Mouse (Mus musculus): ENCODE measurements around the gene Col25a1. TPM values are rescaled to one million over a fixed set of nuclear protein-coding genes. Genes with fewer than 3 reads are reported as not detected.

Gene Col25a1
- polyA plus RNA-seq, 1 experiment from 2014 or later = 1.0 TPM

DNA sequence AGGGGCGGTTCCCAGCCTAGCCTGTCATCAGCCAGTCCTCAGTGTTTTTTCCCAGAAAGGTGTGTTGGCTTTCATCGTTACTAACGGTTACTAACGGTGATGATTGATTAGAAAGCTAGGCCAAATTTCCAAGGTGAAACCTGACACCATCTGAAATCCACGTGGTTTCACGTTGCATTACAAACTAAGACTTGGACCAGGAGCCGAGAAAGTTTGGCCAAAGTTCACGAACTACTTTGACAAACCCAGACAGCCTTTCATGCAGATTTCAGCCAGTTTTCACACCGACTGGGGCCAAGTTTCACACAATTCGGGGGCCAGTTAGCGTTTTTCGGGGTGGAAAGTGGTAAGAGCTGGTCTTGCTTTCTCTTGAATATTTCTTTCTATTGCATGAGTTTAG lies 309.4 kb downstream of the Col25a1 start:
- Histone ChIP-seq H3K27me3 (ENCODE audit: control insufficient read depth, insufficient read depth, low read depth, low read length) (no peaks in the 10 kb centered on the region), H3K4me1 (ENCODE audit: control insufficient read depth, low read depth, low read length) (no peaks in the 10 kb centered on the region), H3K9me3 (replicated peaks; ENCODE audit: control insufficient read depth, low read length) (no peaks in the 10 kb centered on the region), H3K27ac (ENCODE audit: low read length) (no peak overlapping the region), H3K4me2 (ENCODE audit: low read depth, low read length) (no peak overlapping the region), H3K36me3 (ENCODE audit: control insufficient read depth, insufficient read depth) (no peaks in the 10 kb centered on the region), H3K9ac (ENCODE audit: low read depth, low read length) (no peak overlapping the region), H3K4me3 (ENCODE audit: low read depth, low read length) (no peak overlapping the region)
- WGBS (ENCODE audit: insufficient replicate concordance) = 56% methylated on average over 12 of the region's 12 CpGs
- ATAC-seq (ENCODE audit: low read depth) = no peak

DNA sequence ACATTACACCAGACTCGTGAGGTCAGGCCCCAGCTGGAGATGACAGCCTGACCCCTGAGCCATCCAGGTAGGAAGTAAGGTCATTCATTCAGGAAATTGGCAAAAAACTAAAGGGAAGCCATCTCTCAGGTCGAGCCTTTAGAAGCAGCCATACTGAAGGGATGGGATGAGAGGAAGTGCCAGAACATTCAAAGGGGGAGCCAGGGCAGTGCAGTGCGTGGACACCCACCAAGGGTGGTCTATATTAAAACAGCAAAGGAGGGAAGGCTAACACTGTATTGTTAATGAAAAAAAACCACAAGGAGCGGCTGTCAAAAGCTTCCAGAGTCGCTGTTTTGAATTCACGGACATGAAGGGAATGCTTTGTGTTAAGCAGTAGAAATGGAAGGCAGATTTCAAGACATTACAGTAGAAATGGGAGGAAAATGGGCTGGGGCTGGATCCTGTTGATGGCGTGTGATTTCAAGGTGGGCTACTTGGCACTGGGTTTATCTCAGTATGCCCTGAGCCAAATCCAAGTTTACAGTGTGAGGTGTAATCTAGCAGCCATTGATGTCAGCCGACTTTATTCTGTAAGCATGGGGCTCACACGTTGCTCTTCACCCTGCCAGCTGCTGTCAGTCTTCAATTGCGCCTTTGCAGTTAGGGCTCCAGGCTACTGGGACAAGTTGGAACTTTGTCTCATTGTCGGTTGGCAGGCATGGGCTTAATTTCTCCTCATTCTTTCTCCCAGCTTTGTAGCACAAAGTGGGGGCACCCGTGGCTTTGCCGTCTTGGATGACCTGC lies 312.7 kb downstream of the Col25a1 start:
- no peak overlapping the region for H3K4me3 ChIP-seq (ENCODE audit: low read depth, low read length)
- H3K27me3 ChIP-seq (ENCODE audit: control insufficient read depth, insufficient read depth, low read depth, low read length) = no peaks in the 10 kb centered on the region
- no peaks in the 10 kb centered on the region for H3K36me3 ChIP-seq (ENCODE audit: control insufficient read depth, insufficient read depth)
- no peaks in the 10 kb centered on the region for H3K4me1 ChIP-seq (ENCODE audit: control insufficient read depth, low read depth, low read length)
- H3K9me3 ChIP-seq (replicated peaks; ENCODE audit: control insufficient read depth, low read length) = no peaks in the 10 kb centered on the region
- ATAC-seq (ENCODE audit: low read depth) = no peak
- WGBS (ENCODE audit: insufficient replicate concordance) = 49% methylated on average over 13 of the region's 13 CpGs
- no peak overlapping the region for H3K27ac ChIP-seq (ENCODE audit: low read length)
- H3K4me2 ChIP-seq (ENCODE audit: low read depth, low read length) = no peak overlapping the region
- H3K9ac ChIP-seq (ENCODE audit: low read depth, low read length) = no peak overlapping the region

DNA sequence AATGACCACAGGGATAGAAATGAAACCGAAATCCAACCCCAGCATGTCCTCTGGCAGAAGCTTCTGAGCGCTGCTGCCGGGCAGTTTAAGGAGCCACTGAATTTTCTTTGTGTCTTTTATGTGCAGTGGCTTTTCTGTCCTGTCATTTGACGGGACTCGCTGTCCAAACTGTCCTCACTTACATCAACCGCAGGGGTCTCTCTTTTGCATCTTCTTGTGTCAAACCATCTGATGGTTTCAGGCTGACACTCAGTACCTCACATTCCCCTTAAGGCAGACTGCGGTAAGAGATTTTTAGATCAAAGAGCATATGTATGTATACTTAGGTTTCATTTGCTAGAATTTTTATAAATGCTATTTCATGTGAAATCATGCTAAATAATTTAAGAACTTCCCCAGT lies 318.6 kb downstream of the Col25a1 start:
- no peaks in the 10 kb centered on the region for H3K9me3 ChIP-seq (replicated peaks; ENCODE audit: control insufficient read depth, low read length)
- H3K27me3 ChIP-seq (ENCODE audit: control insufficient read depth, insufficient read depth, low read depth, low read length) = no peaks in the 10 kb centered on the region
- no peak for ATAC-seq (ENCODE audit: low read depth)
- no peaks in the 10 kb centered on the region for H3K4me1 ChIP-seq (ENCODE audit: control insufficient read depth, low read depth, low read length)
- 69% methylated on average over 7 of the region's 7 CpGs for WGBS (ENCODE audit: insufficient replicate concordance)
- no peak overlapping the region for H3K9ac ChIP-seq (ENCODE audit: low read depth, low read length)
- H3K36me3 ChIP-seq (ENCODE audit: control insufficient read depth, insufficient read depth) = no peaks in the 10 kb centered on the region
- no peak overlapping the region for H3K4me2 ChIP-seq (ENCODE audit: low read depth, low read length)
- H3K4me3 ChIP-seq (ENCODE audit: low read depth, low read length) = no peak overlapping the region
- no peak overlapping the region for H3K27ac ChIP-seq (ENCODE audit: low read length)

DNA sequence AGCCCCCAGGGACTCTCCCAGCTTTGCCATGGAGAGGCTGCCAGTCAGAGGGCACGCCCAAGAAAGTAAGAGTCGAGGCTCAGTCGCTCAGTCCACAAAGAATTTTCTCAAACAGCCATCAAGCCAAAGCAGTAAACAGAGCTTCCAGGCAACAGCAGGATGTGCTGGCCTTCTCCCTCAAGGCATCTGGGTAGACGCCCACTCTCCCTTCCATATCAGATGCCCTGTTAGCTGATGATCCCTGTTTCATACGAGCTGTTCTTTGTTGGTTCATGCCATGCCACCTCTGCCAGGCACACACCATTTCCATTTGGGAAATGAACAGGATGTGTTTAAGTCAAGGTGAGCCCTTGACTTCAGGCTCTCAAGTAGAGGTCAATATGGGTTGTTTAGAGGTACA lies 334.1 kb downstream of the Col25a1 start:
- H3K27ac ChIP-seq (ENCODE audit: low read length) = no peak overlapping the region
- H3K4me3 ChIP-seq (ENCODE audit: low read depth, low read length) = no peak overlapping the region
- no peaks in the 10 kb centered on the region for H3K9me3 ChIP-seq (replicated peaks; ENCODE audit: control insufficient read depth, low read length)
- no peak overlapping the region for H3K9ac ChIP-seq (ENCODE audit: low read depth, low read length)
- no peaks in the 10 kb centered on the region for H3K36me3 ChIP-seq (ENCODE audit: control insufficient read depth, insufficient read depth)
- H3K4me1 ChIP-seq (ENCODE audit: control insufficient read depth, low read depth, low read length) = no peaks in the 10 kb centered on the region
- no peaks in the 10 kb centered on the region for H3K27me3 ChIP-seq (ENCODE audit: control insufficient read depth, insufficient read depth, low read depth, low read length)
- no peak for ATAC-seq (ENCODE audit: low read depth)
- WGBS (ENCODE audit: insufficient replicate concordance) = 58% methylated on average over 5 of the region's 5 CpGs
- no peak overlapping the region for H3K4me2 ChIP-seq (ENCODE audit: low read depth, low read length)

DNA sequence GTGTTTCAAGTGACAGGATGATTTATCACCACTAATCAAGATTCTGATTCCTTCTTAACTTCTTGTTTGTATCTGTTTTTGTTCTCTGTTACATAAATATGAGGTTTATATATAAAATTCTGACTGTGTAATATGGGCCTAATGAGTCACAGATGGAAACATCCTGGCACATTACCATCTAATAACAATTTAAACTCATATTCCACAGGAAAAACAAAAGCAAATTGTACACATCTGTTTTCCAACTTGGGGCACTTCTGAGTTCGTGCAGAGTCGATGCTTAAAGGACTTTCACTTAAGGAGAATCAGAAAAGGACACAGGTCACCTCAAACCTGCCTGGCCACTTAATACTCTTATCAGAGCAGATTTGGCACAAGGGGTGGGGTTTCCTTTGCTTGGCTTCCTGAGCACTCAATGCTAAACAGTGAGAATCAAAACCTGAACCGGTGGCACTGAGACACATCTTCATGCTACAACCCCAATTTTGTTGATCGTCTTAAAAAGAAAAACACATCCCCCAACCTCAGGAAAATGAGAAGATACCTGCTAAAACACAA lies 342.0 kb downstream of the Col25a1 start:
- no peak overlapping the region for H3K9ac ChIP-seq (ENCODE audit: low read depth, low read length)
- H3K27me3 ChIP-seq (ENCODE audit: control insufficient read depth, insufficient read depth, low read depth, low read length) = no peaks in the 10 kb centered on the region
- H3K4me1 ChIP-seq (ENCODE audit: control insufficient read depth, low read depth, low read length) = no peaks in the 10 kb centered on the region
- H3K9me3 ChIP-seq (replicated peaks; ENCODE audit: control insufficient read depth, low read length) = no peaks in the 10 kb centered on the region
- H3K27ac ChIP-seq (ENCODE audit: low read length) = no peak overlapping the region
- no peak overlapping the region for H3K4me2 ChIP-seq (ENCODE audit: low read depth, low read length)
- H3K36me3 ChIP-seq (ENCODE audit: control insufficient read depth, insufficient read depth) = no peaks in the 10 kb centered on the region
- no peak for ATAC-seq (ENCODE audit: low read depth)
- WGBS (ENCODE audit: insufficient replicate concordance) = 43% methylated on average over 4 of the region's 4 CpGs
- H3K4me3 ChIP-seq (ENCODE audit: low read depth, low read length) = no peak overlapping the region

DNA sequence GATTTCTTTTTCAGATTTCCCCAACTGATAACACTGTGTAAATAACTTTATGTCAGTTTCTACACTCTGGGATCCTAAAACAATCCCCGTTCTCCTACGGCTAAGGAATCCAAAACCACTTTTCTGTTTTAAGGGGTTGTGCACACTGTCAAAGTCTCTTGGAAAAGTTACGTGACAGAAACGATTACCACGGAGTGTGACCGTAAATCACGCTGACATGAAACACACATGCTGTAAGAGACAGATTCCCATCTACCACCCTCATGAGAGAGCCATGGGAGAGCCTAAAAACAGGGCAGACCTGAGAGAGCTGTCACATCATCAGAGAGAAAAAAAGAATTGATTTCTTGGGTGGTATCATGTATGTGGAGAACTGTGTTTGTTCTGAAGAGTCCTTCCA lies 342.7 kb downstream of the Col25a1 start:
- no peak overlapping the region for H3K9ac ChIP-seq (ENCODE audit: low read depth, low read length)
- no peak overlapping the region for H3K27ac ChIP-seq (ENCODE audit: low read length)
- no peaks in the 10 kb centered on the region for H3K9me3 ChIP-seq (replicated peaks; ENCODE audit: control insufficient read depth, low read length)
- 56% methylated on average over 7 of the region's 7 CpGs for WGBS (ENCODE audit: insufficient replicate concordance)
- no peaks in the 10 kb centered on the region for H3K36me3 ChIP-seq (ENCODE audit: control insufficient read depth, insufficient read depth)
- no peaks in the 10 kb centered on the region for H3K27me3 ChIP-seq (ENCODE audit: control insufficient read depth, insufficient read depth, low read depth, low read length)
- H3K4me2 ChIP-seq (ENCODE audit: low read depth, low read length) = no peak overlapping the region
- no peak overlapping the region for H3K4me3 ChIP-seq (ENCODE audit: low read depth, low read length)
- H3K4me1 ChIP-seq (ENCODE audit: control insufficient read depth, low read depth, low read length) = no peaks in the 10 kb centered on the region
- no peak for ATAC-seq (ENCODE audit: low read depth)

DNA sequence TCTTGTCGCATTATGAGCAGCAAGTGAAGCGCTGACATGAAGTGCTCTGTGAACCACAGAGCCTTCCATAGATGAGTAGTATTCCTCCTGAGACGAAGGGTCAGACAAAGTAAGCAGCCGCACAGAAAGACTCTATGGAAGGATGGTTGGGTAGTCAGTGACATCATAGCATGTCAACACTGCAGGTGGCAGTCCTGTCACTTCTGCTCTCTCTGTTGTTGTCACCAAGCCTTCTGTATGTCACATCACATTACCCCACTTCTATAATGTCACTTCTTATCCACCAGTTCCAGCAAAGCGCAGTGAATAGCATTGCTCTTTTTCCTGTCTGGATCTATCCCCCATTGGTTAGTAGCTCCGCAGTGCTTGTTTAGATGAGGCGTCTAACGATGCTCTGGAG lies 351.2 kb downstream of the Col25a1 start:
- Histone ChIP-seq H3K4me1 (ENCODE audit: control insufficient read depth, low read depth, low read length) (no peaks in the 10 kb centered on the region), H3K9me3 (replicated peaks; ENCODE audit: control insufficient read depth, low read length) (no peaks in the 10 kb centered on the region), H3K27ac (ENCODE audit: low read length) (no peak overlapping the region), H3K36me3 (ENCODE audit: control insufficient read depth, insufficient read depth) (no peaks in the 10 kb centered on the region), H3K9ac (ENCODE audit: low read depth, low read length) (no peak overlapping the region), H3K27me3 (ENCODE audit: control insufficient read depth, insufficient read depth, low read depth, low read length) (no peaks in the 10 kb centered on the region), H3K4me3 (ENCODE audit: low read depth, low read length) (no peak overlapping the region), H3K4me2 (ENCODE audit: low read depth, low read length) (no peak overlapping the region)
- no peak for ATAC-seq (ENCODE audit: low read depth)
- WGBS (ENCODE audit: insufficient replicate concordance) = 70% methylated on average over 8 of the region's 8 CpGs

DNA sequence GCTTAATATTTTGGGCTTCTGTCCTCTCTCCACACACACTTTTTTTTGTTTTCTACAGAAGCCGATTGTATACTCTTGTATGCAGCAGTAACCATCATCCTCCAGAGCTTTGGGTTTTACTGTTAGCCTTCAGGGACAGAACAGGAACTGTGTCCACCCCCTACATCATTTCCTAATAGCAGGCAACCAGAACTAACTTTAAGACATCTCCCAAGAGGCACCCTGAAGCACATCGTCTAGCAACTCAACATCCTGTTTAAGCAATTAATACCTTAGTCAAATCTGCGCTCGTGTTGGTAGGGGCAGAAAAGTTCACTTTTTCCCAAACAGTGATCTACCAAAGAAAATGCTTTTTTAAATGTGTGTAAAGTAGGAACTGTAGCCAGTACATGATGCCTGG lies 357.5 kb downstream of the Col25a1 start:
- H3K36me3 ChIP-seq (ENCODE audit: control insufficient read depth, insufficient read depth) = no peaks in the 10 kb centered on the region
- H3K4me1 ChIP-seq (ENCODE audit: control insufficient read depth, low read depth, low read length) = no peaks in the 10 kb centered on the region
- no peak overlapping the region for H3K4me2 ChIP-seq (ENCODE audit: low read depth, low read length)
- no peak for ATAC-seq (ENCODE audit: low read depth)
- H3K9ac ChIP-seq (ENCODE audit: low read depth, low read length) = no peak overlapping the region
- no peak overlapping the region for H3K4me3 ChIP-seq (ENCODE audit: low read depth, low read length)
- no peaks in the 10 kb centered on the region for H3K9me3 ChIP-seq (replicated peaks; ENCODE audit: control insufficient read depth, low read length)
- WGBS (ENCODE audit: insufficient replicate concordance) = 59% methylated on average over 4 of the region's 4 CpGs
- H3K27me3 ChIP-seq (ENCODE audit: control insufficient read depth, insufficient read depth, low read depth, low read length) = no peaks in the 10 kb centered on the region
- H3K27ac ChIP-seq (ENCODE audit: low read length) = no peak overlapping the region

DNA sequence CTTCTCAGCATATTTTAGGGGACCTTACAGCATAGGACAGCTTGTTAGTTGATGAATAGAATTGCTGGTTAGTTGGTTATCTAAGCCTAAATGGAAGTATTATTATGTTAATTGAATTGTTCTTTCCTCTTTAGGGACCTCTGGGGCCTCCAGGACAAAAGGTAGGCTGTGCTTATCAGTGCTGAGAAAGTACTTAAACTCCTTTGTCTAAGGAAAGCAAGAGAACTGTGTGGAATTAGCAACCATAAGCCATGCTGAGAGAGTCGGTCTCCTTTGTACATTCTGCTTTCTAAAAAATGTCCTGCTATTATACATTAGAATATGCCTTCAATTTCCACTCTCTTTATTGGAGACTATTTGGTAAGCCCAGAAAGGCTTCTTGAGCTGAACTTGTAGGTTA lies 362.9 kb downstream of the Col25a1 start:
- no peaks in the 10 kb centered on the region for H3K4me1 ChIP-seq (ENCODE audit: control insufficient read depth, low read depth, low read length)
- no peaks in the 10 kb centered on the region for H3K27me3 ChIP-seq (ENCODE audit: control insufficient read depth, insufficient read depth, low read depth, low read length)
- no peak overlapping the region for H3K4me3 ChIP-seq (ENCODE audit: low read depth, low read length)
- no peak overlapping the region for H3K9ac ChIP-seq (ENCODE audit: low read depth, low read length)
- H3K27ac ChIP-seq (ENCODE audit: low read length) = no peak overlapping the region
- no peak overlapping the region for H3K4me2 ChIP-seq (ENCODE audit: low read depth, low read length)
- H3K9me3 ChIP-seq (replicated peaks; ENCODE audit: control insufficient read depth, low read length) = no peaks in the 10 kb centered on the region
- no peak for ATAC-seq (ENCODE audit: low read depth)
- H3K36me3 ChIP-seq (ENCODE audit: control insufficient read depth, insufficient read depth) = no peaks in the 10 kb centered on the region
- WGBS (ENCODE audit: insufficient replicate concordance) = 58% methylated on average over 1 of the region's 1 CpGs
